10 mouse cellular contexts compared by ENCODE assay signal in the genomic region with DNA sequence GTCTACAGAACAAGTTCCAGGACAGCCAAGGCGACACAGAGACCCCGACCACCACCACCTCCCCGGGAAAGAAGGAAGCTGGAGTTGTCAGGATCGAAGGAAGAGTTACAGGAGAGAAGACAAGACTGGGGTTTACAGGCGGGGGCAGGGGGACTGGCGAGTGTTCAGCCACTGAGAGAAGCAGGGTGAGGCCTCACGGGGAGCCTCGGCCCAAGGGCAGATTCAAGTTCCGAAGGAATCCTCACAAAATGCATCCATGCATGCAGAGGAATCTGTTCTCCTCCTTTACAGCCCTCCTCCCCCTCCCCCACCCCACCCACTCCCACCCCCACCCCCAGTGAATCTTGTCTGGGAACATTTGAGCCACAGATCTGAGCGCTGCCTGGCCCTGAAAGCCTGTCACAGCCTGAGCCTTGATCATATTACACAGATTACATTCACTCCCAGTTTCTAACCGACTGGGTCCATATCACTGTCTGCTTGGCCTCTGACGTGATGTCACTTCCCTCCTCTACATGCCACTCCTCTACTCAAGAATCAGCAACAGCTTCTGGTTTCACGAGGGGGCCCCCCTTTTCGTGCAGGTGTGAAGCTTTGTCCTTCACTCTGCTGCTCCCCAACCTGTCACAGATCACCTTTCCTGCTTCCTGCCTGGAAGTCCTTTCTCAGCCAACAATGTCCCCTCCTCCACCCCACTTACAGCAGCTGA. TPM values are rescaled to one million over a fixed set of nuclear protein-coding genes. Genes with fewer than 3 reads are reported as not detected.
A peak's percentile ranks its signal among the peaks of the same experiment; 100 is the strongest.
DNase-seq lines count a peak whose midpoint lies in the region; ATAC-seq and TF ChIP-seq lines count a peak whose summit lies in the region.
"Had no signal": no experiment of that assay in that cellular context is flagged by ENCODE, and none has a peak within 500 bp of the region (broad histone marks: within the 10 kb centered on the region; RNA-seq: fewer than 3 reads in every experiment).

No protein-coding gene starts in this region.

- peak; percentile 4 for ATAC-seq in kidney, embryonic 14.5 days (ENCODE audit: low FRiP score, low TSS enrichment)
- no peak for ATAC-seq in stomach, postnatal 0 days (ENCODE audit: low FRiP score, low TSS enrichment)

- H3K4me1 ChIP-seq in heart, embryonic 10.5 days: peaks cover 50% of the 10 kb centered on the region
- H3K4me1 ChIP-seq in kidney, embryonic 14.5 days (ENCODE audit: control insufficient read depth, insufficient read depth, low read length): peaks cover 40% of the 10 kb centered on the region
- peaks cover 9% of the 10 kb centered on the region for H3K4me1 ChIP-seq in stomach, postnatal 0 days (replicated peaks; ENCODE audit: control insufficient read depth, insufficient read depth)

- DNase-seq in heart, embryonic 10.5 days (ENCODE audit: low spot score): no peak
- DNase-seq in heart, adult 11 months: no peak
- DNase-seq in thymus, postnatal 14 days: peak; percentile 21
- no peak for DNase-seq in thymus, postnatal 36 days
- peak; percentile 40 for DNase-seq in stomach, postnatal 0 days (ENCODE audit: low spot score)
- no peak for DNase-seq in natural killer cell, adult 2 months (ENCODE audit: low spot score in 2 of 2)
- no peak for DNase-seq in cerebellum, postnatal 36 days
- DNase-seq: liver, embryonic 13.5 days had no signal

- TF ChIP-seq CTCF in stomach, postnatal 0 days (IDR thresholded peaks at IDR 0.05; ENCODE audit: low read depth): no peak

- 0 out of 2 replicates have a peak overlapping the region, but pooled peaks have one; percentile 29 for H3K27ac ChIP-seq in heart, embryonic 10.5 days
- peak overlapping the region; percentile 67 for H3K27ac ChIP-seq in kidney, embryonic 14.5 days (ENCODE audit: low read depth, low read length)
- no peak overlapping the region for H3K27ac ChIP-seq in stomach, postnatal 0 days (replicated peaks)
- H3K27ac ChIP-seq: heart, embryonic 15.5 days; liver, embryonic 13.5 days had no signal

- H3K4me3 ChIP-seq in heart, embryonic 10.5 days: no peak overlapping the region; the same call in 1 of the 2 replicates
- H3K4me3 ChIP-seq in kidney, embryonic 14.5 days (ENCODE audit: low read length): no peak overlapping the region
- H3K4me3 ChIP-seq in stomach, postnatal 0 days (ENCODE audit: low read depth, low read length): no peak overlapping the region
- H3K4me3 ChIP-seq: heart, embryonic 15.5 days; liver, embryonic 13.5 days had no signal

- H3K9ac ChIP-seq in kidney, embryonic 14.5 days (ENCODE audit: low read depth, low read length): peak overlapping the region; percentile 28; the same call in 1 of the 2 replicates
- H3K9ac ChIP-seq in stomach, postnatal 0 days (ENCODE audit: low read length): no peak overlapping the region
- H3K9ac ChIP-seq: heart, embryonic 15.5 days; liver, embryonic 13.5 days had no signal

- no peak for TF ChIP-seq EP300 in stomach, postnatal 0 days (optimal IDR thresholded peaks at IDR 0.05)

- H3K9me3 ChIP-seq in heart, embryonic 10.5 days: no peaks in the 10 kb centered on the region
- H3K9me3 ChIP-seq in kidney, embryonic 14.5 days (ENCODE audit: control insufficient read depth, low read length): no peaks in the 10 kb centered on the region
- no peaks in the 10 kb centered on the region for H3K9me3 ChIP-seq in stomach, postnatal 0 days (ENCODE audit: control insufficient read depth, low read length)
- H3K9me3 ChIP-seq: heart, embryonic 15.5 days; liver, embryonic 13.5 days had no signal

- H3K27me3 ChIP-seq in heart, embryonic 10.5 days (ENCODE audit: insufficient read depth, poor library complexity, severe bottlenecking): peaks cover 62% of the 10 kb centered on the region
- H3K27me3 ChIP-seq in kidney, embryonic 14.5 days (ENCODE audit: control insufficient read depth, insufficient read depth, low read length): no peaks in the 10 kb centered on the region
- no peaks in the 10 kb centered on the region for H3K27me3 ChIP-seq in stomach, postnatal 0 days (ENCODE audit: control insufficient read depth, insufficient read depth, low read length)

- H3K4me2 ChIP-seq in kidney, embryonic 14.5 days (replicated peaks; ENCODE audit: low read depth, low read length): no peak overlapping the region
- H3K4me2 ChIP-seq in stomach, postnatal 0 days (replicated peaks; ENCODE audit: low read depth): no peak overlapping the region
- H3K4me2 ChIP-seq: heart, embryonic 15.5 days; liver, embryonic 13.5 days had no signal

- peaks cover 47% of the 10 kb centered on the region for H3K36me3 ChIP-seq in heart, embryonic 10.5 days
- peaks cover 39% of the 10 kb centered on the region for H3K36me3 ChIP-seq in kidney, embryonic 14.5 days (ENCODE audit: control insufficient read depth, insufficient read depth, low read length)
- H3K36me3 ChIP-seq in stomach, postnatal 0 days (ENCODE audit: control insufficient read depth, insufficient read depth, low read length): peaks cover 27% of the 10 kb centered on the region

- WGBS in heart, embryonic 10.5 days: 31% methylated on average over 14 of the region's 14 CpGs
- WGBS in kidney, embryonic 14.5 days: 23% methylated on average over 14 of the region's 14 CpGs
- 48% methylated on average over 14 of the region's 14 CpGs for WGBS in stomach, postnatal 0 days

RNA-seq across cellular contexts. Expression of a gene that starts 5.2 kb away (rescaled TPM):
- 13.4 and 13.9 TPM in 2 replicates for polyA plus RNA-seq in heart, embryonic 10.5 days (2016; fragmentation: Nextera tagmentation; extraction: Ambion mirVana)
- 27.8 and 31.4 TPM in 2 replicates for polyA plus RNA-seq in kidney, embryonic 14.5 days (2014; fragmentation: Nextera tagmentation; extraction: Ambion mirVana)
- polyA plus RNA-seq in stomach, postnatal 0 days (2015; fragmentation: Nextera tagmentation; extraction: Ambion mirVana): 24.2 and 29.5 TPM in 2 replicates

RNA-seq across cellular contexts. Expression of a gene that starts 7.6 kb away (rescaled TPM):
- polyA plus RNA-seq in heart, embryonic 10.5 days (2016; fragmentation: Nextera tagmentation; extraction: Ambion mirVana): 0.15 and 0.64 TPM in 2 replicates
- 0.17 and 0.53 TPM in 2 replicates for polyA plus RNA-seq in kidney, embryonic 14.5 days (2014; fragmentation: Nextera tagmentation; extraction: Ambion mirVana)
- 0.04 and 0.07 TPM in 2 replicates for polyA plus RNA-seq in stomach, postnatal 0 days (2015; fragmentation: Nextera tagmentation; extraction: Ambion mirVana)

RNA-seq across cellular contexts. Expression of a gene that starts 45.1 kb away (rescaled TPM):
- polyA plus RNA-seq in heart, embryonic 10.5 days (2016; fragmentation: Nextera tagmentation; extraction: Ambion mirVana): 17.5 and 25.6 TPM in 2 replicates
- polyA plus RNA-seq in kidney, embryonic 14.5 days (2014; fragmentation: Nextera tagmentation; extraction: Ambion mirVana): 16.0 and 23.4 TPM in 2 replicates
- polyA plus RNA-seq in stomach, postnatal 0 days (2015; fragmentation: Nextera tagmentation; extraction: Ambion mirVana): 5.4 and 7.8 TPM in 2 replicates

Comparison
In these comparisons a context has a peak if more than half of its experiments do, and no peak if none do; other contexts are left out.
1. DNase-seq: peak in thymus, postnatal 14 days (single experiment) and stomach, postnatal 0 days (single experiment); none in heart, embryonic 10.5 days (single experiment), heart, adult 11 months (single experiment), thymus, postnatal 36 days (0 of 2), natural killer cell, adult 2 months (0 of 2) and cerebellum, postnatal 36 days (0 of 2).